Mouse (Mus musculus) hindbrain, postnatal 0 days (tissue): ENCODE data around the gene 6820408C15Rik. TPM values are rescaled to one million over a fixed set of nuclear protein-coding genes. Genes with fewer than 3 reads are reported as not detected.

Experiments
- ATAC-seq: fragments of 200-750 bp; cut with Nextera tagmentation; 2 replicates; pipeline ENCODE4 v1.8.0; 2017; ENCODE audit warnings: mild to moderate bottlenecking, moderate TSS enrichment, moderate library complexity
- DNase-seq: peaks from one replicate; pipeline ENCODE4 v3.0.0-alpha.2; 2015; ENCODE audit warnings: low spot score
- H3K27ac ChIP-seq: fragments of 300-500 bp; sonication (generic); 2 replicates; pipeline ENCODE4 v1.5.1; 2014; ENCODE audit warnings: mild to moderate bottlenecking
- H3K27me3 ChIP-seq: fragments of 300-500 bp; sonication (generic); 2 replicates; pipeline ENCODE4 v1.6.1; 2014; ENCODE audit warnings: low read length, mixed read lengths; ENCODE audit not compliant: insufficient read depth
- H3K36me3 ChIP-seq: fragments of 300-500 bp; sonication (generic); 2 replicates; pipeline ENCODE4 v1.6.1; 2014; ENCODE audit warnings: low read length, mixed read lengths; ENCODE audit not compliant: insufficient read depth
- H3K4me1 ChIP-seq: fragments of 300-500 bp; sonication (generic); 2 replicates; pipeline ENCODE4 v1.6.1; 2014; ENCODE audit warnings: antibody characterized with exemption, low read length, mixed read lengths; ENCODE audit not compliant: insufficient read depth
- H3K4me2 ChIP-seq: fragments of 300-500 bp; sonication (generic); 2 replicates; pipeline ENCODE4 v1.6.1; 2014; ENCODE audit warnings: low read depth, mild to moderate bottlenecking, low read length, moderate library complexity, mixed read lengths
- H3K4me3 ChIP-seq: fragments of 300-500 bp; sonication (generic); 2 replicates; pipeline ENCODE4 v1.5.1; 2014; ENCODE audit warnings: low read length
- H3K9ac ChIP-seq: fragments of 300-500 bp; sonication (generic); replicated peaks from 2 replicates; pipeline ENCODE4 v1.6.1; 2014; ENCODE audit warnings: mild to moderate bottlenecking, low read length, moderate library complexity, mixed read lengths
- H3K9me3 ChIP-seq: fragments of 300-500 bp; sonication (generic); 2 replicates; pipeline ENCODE4 v1.6.1; 2016; ENCODE audit warnings: low read length, mixed read lengths
- CTCF ChIP-seq: IDR thresholded peaks from 2 replicates; pipeline ENCODE4 v1.5.1; 2016; ENCODE audit warnings: antibody characterized with exemption, control low read depth, low read depth
- WGBS: fragments of 180-500 bp; shearing (Covaris S2); extraction: QIAGEN DNeasy Blood & Tissue Kit; methylation state at CpG from one replicate; pipeline ENCODE4 v1.1.7; 2014; 5-methylcytosine and 5-hydroxymethylcytosine counted together
- polyA plus RNA-seq: library from polyadenylated mRNA; unstranded; fragments of >200 nt; fragmentation: Nextera tagmentation; extraction: Ambion mirVana; gene quantifications from 2 replicates; pipeline ENCODE4 v1.2.1, GENCODE M21; 2015
- total RNA-seq: library from RNA; depleted of rRNA; stranded (reverse); fragments of >200 nt; gene quantifications from 2 replicates; pipeline ENCODE4 v1.2.3, GENCODE M21; 2014; rRNA removed

6820408C15Rik gene
- total RNA-seq (2.3 and 3.9 TPM in 2 replicates), polyA plus RNA-seq (3.6 and 4.0 TPM in 2 replicates)

GRCm38 (mm10) chr2:152415287-152415686 is at the start of gene 6820408C15Rik:
6820408C15Rik (plus strand) TSS chr2:152415587.
- peak within 1 kb of the TSS; percentile 73 for H3K4me2 ChIP-seq
- ATAC-seq: no peak

DNA sequence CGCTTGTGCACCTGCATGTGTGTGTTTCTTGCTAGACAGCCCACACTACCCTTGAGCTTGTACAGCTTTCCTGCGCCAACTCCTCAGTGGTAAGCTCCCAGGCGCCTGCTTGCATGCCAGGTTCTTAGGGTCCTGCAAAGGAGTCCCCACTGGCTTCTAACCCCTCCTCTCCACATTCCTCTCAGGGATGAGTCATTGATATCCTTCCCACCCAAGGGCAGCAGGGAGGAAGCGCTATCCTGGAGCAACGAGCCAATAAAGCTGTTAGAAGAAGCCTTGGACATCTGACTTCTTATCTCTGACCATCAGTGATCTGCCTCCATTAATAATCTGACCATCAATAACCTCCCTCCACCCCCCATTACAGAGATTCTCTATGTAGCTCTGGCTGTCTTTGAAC is 47.5 kb upstream of the 6820408C15Rik start:
- H3K4me1 ChIP-seq: no peaks in the 10 kb centered on the region
- H3K36me3 ChIP-seq: no peaks in the 10 kb centered on the region
- no peak overlapping the region for H3K9ac ChIP-seq
- no peak overlapping the region for H3K27ac ChIP-seq
- no peak overlapping the region for H3K4me3 ChIP-seq
- H3K9me3 ChIP-seq: no peaks in the 10 kb centered on the region
- DNase-seq (no peak), ATAC-seq (no peak)
- H3K27me3 ChIP-seq: no peaks in the 10 kb centered on the region
- no peak for TF ChIP-seq CTCF
- no peak overlapping the region for H3K4me2 ChIP-seq
- 80% methylated on average over 5 of the region's 5 CpGs for WGBS

More at GRCm38 (mm10) chr2:152415287-152415686, at the start of gene 6820408C15Rik:
- Histone ChIP-seq H3K27ac (peak within 1 kb of the TSS; percentile 98), H3K9me3 (no peaks in the 10 kb centered on the region), H3K4me3 (peak within 1 kb of the TSS; percentile 91), H3K36me3 (no peaks in the 10 kb centered on the region), H3K4me1 (peaks cover 17% of the 10 kb centered on the region), H3K9ac (peak within 1 kb of the TSS; percentile 97), H3K27me3 (no peaks in the 10 kb centered on the region)
- DNase-seq: no peak
- TF ChIP-seq CTCF: no peak
- WGBS: 24% methylated on average over 4 of the region's 4 CpGs

DNA sequence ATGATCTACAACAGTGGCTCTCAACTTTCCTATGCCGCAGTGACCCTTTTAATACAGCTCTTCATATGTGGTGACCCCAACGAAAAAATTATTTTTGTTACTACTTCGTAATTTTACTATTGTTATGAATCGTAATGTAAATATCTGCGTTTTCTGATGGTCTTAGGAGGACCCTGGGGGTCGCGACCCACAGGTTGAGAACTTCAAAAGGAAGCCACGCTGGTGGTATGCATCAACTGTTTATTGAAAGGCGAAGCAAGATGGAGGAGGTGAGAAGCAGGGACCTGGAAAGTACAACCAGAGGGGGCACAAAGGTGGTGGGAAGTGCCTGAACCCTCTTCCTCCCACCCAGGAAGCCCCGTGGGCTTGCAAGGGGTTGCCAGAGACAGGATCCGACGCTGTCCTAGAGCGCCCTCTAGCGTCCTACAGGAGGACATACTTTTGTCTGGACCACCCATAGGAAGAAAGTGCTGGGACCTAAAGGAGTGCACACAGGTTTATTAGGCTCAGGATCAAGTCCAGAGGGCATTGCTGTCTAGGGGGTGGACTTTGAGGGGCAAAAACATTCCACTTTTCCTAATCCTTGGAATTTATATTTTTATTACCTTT is 46.8 kb upstream of the 6820408C15Rik start:
- Histone ChIP-seq H3K36me3 (no peaks in the 10 kb centered on the region), H3K9me3 (no peaks in the 10 kb centered on the region), H3K27me3 (no peaks in the 10 kb centered on the region), H3K4me3 (no peak overlapping the region), H3K9ac (no peak overlapping the region), H3K4me2 (no peak overlapping the region), H3K4me1 (no peaks in the 10 kb centered on the region), H3K27ac (no peak overlapping the region)
- DNase-seq (peak; percentile 83), ATAC-seq (peak; percentile 54)
- TF ChIP-seq CTCF: peak; percentile 91
- whole genome bisulfite sequencing: 27% methylated on average over 14 of the region's 14 CpGs

GRCm38 (mm10) chr2:152372104-152372503 is 43.3 kb upstream of the 6820408C15Rik start:
- H3K27ac ChIP-seq: no peak overlapping the region
- 64% methylated on average over 7 of the region's 7 CpGs for WGBS
- no peak overlapping the region for H3K9ac ChIP-seq
- peaks cover 15% of the 10 kb centered on the region for H3K4me1 ChIP-seq
- ATAC-seq (no peak), DNase-seq (no peak)
- no peaks in the 10 kb centered on the region for H3K36me3 ChIP-seq
- H3K27me3 ChIP-seq: no peaks in the 10 kb centered on the region
- no peak overlapping the region for H3K4me2 ChIP-seq
- no peak overlapping the region for H3K4me3 ChIP-seq
- TF ChIP-seq CTCF: no peak
- H3K9me3 ChIP-seq: no peaks in the 10 kb centered on the region

GRCm38 (mm10) chr2:152372661-152373060 is 42.7 kb upstream of the 6820408C15Rik start:
- WGBS: 77% methylated on average over 4 of the region's 4 CpGs
- Histone ChIP-seq H3K27me3 (no peaks in the 10 kb centered on the region), H3K36me3 (no peaks in the 10 kb centered on the region), H3K27ac (no peak overlapping the region), H3K4me3 (no peak overlapping the region), H3K4me1 (peaks cover 15% of the 10 kb centered on the region), H3K9me3 (no peaks in the 10 kb centered on the region), H3K4me2 (no peak overlapping the region), H3K9ac (no peak overlapping the region)
- no peak for ATAC-seq
- DNase-seq: no peak
- no peak for TF ChIP-seq CTCF

DNA sequence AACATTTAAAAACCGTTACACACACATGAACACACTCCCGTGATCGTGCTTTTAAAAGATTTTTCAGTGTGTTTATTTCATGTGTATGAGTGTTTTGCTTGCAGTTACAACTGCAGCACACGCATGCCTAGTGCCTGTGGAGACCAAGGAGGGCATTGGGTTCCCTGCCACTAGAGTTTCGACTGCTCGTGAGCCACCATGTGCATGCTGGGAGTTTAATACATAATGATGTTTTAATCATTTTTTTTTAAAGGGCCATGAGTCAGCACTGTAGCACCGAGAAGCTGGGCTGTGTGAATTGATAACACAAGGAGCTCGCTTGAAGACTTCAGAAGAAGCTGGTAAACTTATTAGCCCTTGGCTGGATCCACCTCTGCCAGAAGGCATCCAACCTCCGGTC is 41.8 kb upstream of the 6820408C15Rik start:
- peak; percentile 22 for DNase-seq
- H3K27me3 ChIP-seq: no peaks in the 10 kb centered on the region
- H3K9ac ChIP-seq: no peak overlapping the region
- ATAC-seq: no peak
- no peaks in the 10 kb centered on the region for H3K9me3 ChIP-seq
- H3K4me3 ChIP-seq: no peak overlapping the region
- no peak overlapping the region for H3K27ac ChIP-seq
- no peak for TF ChIP-seq CTCF
- H3K4me1 ChIP-seq: peaks cover 15% of the 10 kb centered on the region
- H3K4me2 ChIP-seq: no peak overlapping the region
- no peaks in the 10 kb centered on the region for H3K36me3 ChIP-seq
- WGBS: 72% methylated on average over 9 of the region's 9 CpGs

- WGBS: 2% methylated on average over 21 of the region's 21 CpGs
- Histone ChIP-seq H3K4me3 (peak overlapping the region; percentile 35), H3K4me2 (peak overlapping the region; percentile 57), H3K27me3 (no peaks in the 10 kb centered on the region), H3K9me3 (no peaks in the 10 kb centered on the region), H3K9ac (peak overlapping the region; percentile 55), H3K27ac (peak overlapping the region; percentile 83), H3K36me3 (no peaks in the 10 kb centered on the region), H3K4me1 (peaks cover 15% of the 10 kb centered on the region)
- TF ChIP-seq CTCF: no peak
- ATAC-seq (peak; percentile 83), DNase-seq (peak; percentile 83)
These were observed 39.6 kb upstream of the 6820408C15Rik start for GRCm38 (mm10) chr2:152375652-152376344.
